Mouse (Mus musculus) cortical plate, adult 2 months (tissue): ENCODE measurements around the gene Polk. TPM values are rescaled to one million over a fixed set of nuclear protein-coding genes. Genes with fewer than 3 reads are reported as not detected.

Source experiments
- H3K27ac ChIP-seq: fragments of 200-500 bp; 2 replicates; pipeline ENCODE4 v1.5.1; 2012; ENCODE audit warnings: low read length, control low read depth, inconsistent platforms; ENCODE audit not compliant: insufficient read depth
- H3K4me1 ChIP-seq: fragments of 200-500 bp; 2 replicates; pipeline ENCODE4 v1.6.1; 2011; ENCODE audit warnings: low read length; ENCODE audit not compliant: control insufficient read depth, insufficient read depth
- H3K4me3 ChIP-seq: fragments of 200-500 bp; 2 replicates; pipeline ENCODE4 v1.5.1; 2011; ENCODE audit warnings: mild to moderate bottlenecking, low read length, control low read depth; ENCODE audit not compliant: insufficient read depth
- CTCF ChIP-seq: fragments of 200-500 bp; IDR thresholded peaks from 2 replicates; pipeline ENCODE4 v1.5.1; 2011; ENCODE audit warnings: mild to moderate bottlenecking, control low read depth, low read length; ENCODE audit not compliant: insufficient read depth; ENCODE audit errors: extremely low read depth
- POLR2A ChIP-seq: fragments of 200-500 bp; IDR thresholded peaks from 2 replicates; pipeline ENCODE4 v1.6.1; 2011; ENCODE audit warnings: mild to moderate bottlenecking, low read length, control low read depth; ENCODE audit not compliant: insufficient read depth; ENCODE audit errors: extremely low read depth
- polyA plus RNA-seq: library from polyadenylated mRNA; depleted of rRNA; stranded (reverse); fragments of >200 nt; gene quantifications from 2 replicates; pipeline ENCODE4 v1.2.3, GENCODE M21; 2012

Polk gene
- polyA plus RNA-seq, 1 experiment, result 8.3 TPM

GRCm38 (mm10) chr13:96487230-96487629 lies 55.1 kb downstream of the Polk start:
- H3K4me3 ChIP-seq, result no peak overlapping the region
- H3K4me1 ChIP-seq, result no peaks in the 10 kb centered on the region
- no peak overlapping the region for H3K27ac ChIP-seq
- TF ChIP-seq POLR2A (no peak), CTCF (no peak)

- H3K4me3 ChIP-seq, result no peak overlapping the region
- no peak for TF ChIP-seq CTCF
- TF ChIP-seq POLR2A, result no peak
- H3K27ac ChIP-seq, result no peak overlapping the region
- no peaks in the 10 kb centered on the region for H3K4me1 ChIP-seq
Measured at GRCm38 (mm10) chr13:96478991-96479390, 63.4 kb downstream of the Polk start.

- Histone ChIP-seq H3K4me3 (no peak overlapping the region), H3K4me1 (no peaks in the 10 kb centered on the region), H3K27ac (no peak overlapping the region)
- TF ChIP-seq POLR2A, result no peak
- no peak for TF ChIP-seq CTCF
Measured at GRCm38 (mm10) chr13:96477226-96477625, 65.2 kb downstream of the Polk start.

GRCm38 (mm10) chr13:96470957-96471356 lies 71.4 kb downstream of the Polk start, which contains the start of gene Ankdd1b:
Gene Ankdd1b (minus strand): TSS chr13:96471198.
- TF ChIP-seq CTCF (no peak), POLR2A (no peak)
- no peaks in the 10 kb centered on the region for H3K4me1 ChIP-seq
- no peak within 1 kb of the TSS for H3K27ac ChIP-seq
- no peak within 1 kb of the TSS for H3K4me3 ChIP-seq

- TF ChIP-seq POLR2A (no peak), CTCF (no peak)
- H3K4me3 ChIP-seq, result no peak overlapping the region
- no peaks in the 10 kb centered on the region for H3K4me1 ChIP-seq
- H3K27ac ChIP-seq, result no peak overlapping the region
Measured at GRCm38 (mm10) chr13:96470556-96470955, 71.8 kb downstream of the Polk start.

- Histone ChIP-seq H3K4me3 (no peak overlapping the region), H3K4me1 (no peaks in the 10 kb centered on the region), H3K27ac (no peak overlapping the region)
- TF ChIP-seq POLR2A (no peak), CTCF (no peak)
Measured at GRCm38 (mm10) chr13:96468678-96469077, 73.7 kb downstream of the Polk start.

- H3K27ac ChIP-seq, result no peak overlapping the region
- H3K4me1 ChIP-seq, result no peaks in the 10 kb centered on the region
- H3K4me3 ChIP-seq, result no peak overlapping the region
- TF ChIP-seq POLR2A, result no peak
- no peak for TF ChIP-seq CTCF
Measured at GRCm38 (mm10) chr13:96465315-96465714, 77.1 kb downstream of the Polk start.

GRCm38 (mm10) chr13:96462644-96463043 lies 79.7 kb downstream of the Polk start:
- Histone ChIP-seq H3K4me1 (no peaks in the 10 kb centered on the region), H3K27ac (no peak overlapping the region), H3K4me3 (no peak overlapping the region)
- TF ChIP-seq POLR2A, result no peak

GRCm38 (mm10) chr13:96458606-96459005 lies 83.8 kb downstream of the Polk start:
- H3K4me3 ChIP-seq, result no peak overlapping the region
- TF ChIP-seq POLR2A (no peak), CTCF (no peak)
- no peak overlapping the region for H3K27ac ChIP-seq
- no peaks in the 10 kb centered on the region; the same call in 1 of the 2 replicates for H3K4me1 ChIP-seq

- TF ChIP-seq POLR2A (no peak), CTCF (no peak)
Measured at GRCm38 (mm10) chr13:96458018-96458417, 84.4 kb downstream of the Polk start.

GRCm38 (mm10) chr13:96457566-96457965 lies 84.8 kb downstream of the Polk start:
- no peak overlapping the region for H3K27ac ChIP-seq
- H3K4me1 ChIP-seq, result no peaks in the 10 kb centered on the region; the same call in 1 of the 2 replicates
- TF ChIP-seq POLR2A (no peak), CTCF (no peak)
- no peak overlapping the region for H3K4me3 ChIP-seq

More at GRCm38 (mm10) chr13:96458018-96458417, 84.4 kb downstream of the Polk start:
- H3K4me1 ChIP-seq, result no peaks in the 10 kb centered on the region; the same call in 1 of the 2 replicates
- H3K27ac ChIP-seq, result no peak overlapping the region
- H3K4me3 ChIP-seq, result no peak overlapping the region
